Comparison of ENCODE assay signal across 9 mouse cellular contexts in genomic region chrX:106017102-106017501, GRCm38 (mm10). TPM values are rescaled to one million over a fixed set of nuclear protein-coding genes. Genes with fewer than 3 reads are reported as not detected.
DNase-seq lines count a peak whose midpoint lies in the region; ATAC-seq and TF ChIP-seq lines count a peak whose summit lies in the region.
"Had no signal": no experiment of that assay in that cellular context is flagged by ENCODE, and none has a peak within 500 bp of the region (broad histone marks: within the 10 kb centered on the region; RNA-seq: fewer than 3 reads in every experiment).

No protein-coding gene starts in this region.

- ATAC-seq in lung, embryonic 16.5 days (ENCODE audit: low read depth), result no peak
- ATAC-seq in limb, embryonic 14.5 days (ENCODE audit: low FRiP score, low read depth), result no peak
- ATAC-seq in stomach, postnatal 0 days (ENCODE audit: low FRiP score, low TSS enrichment), result no peak

- no peaks in the 10 kb centered on the region for H3K27me3 ChIP-seq in lung, embryonic 16.5 days (ENCODE audit: control insufficient read depth, insufficient read depth, low read depth, low read length)
- no peaks in the 10 kb centered on the region for H3K27me3 ChIP-seq in limb, embryonic 14.5 days (ENCODE audit: control insufficient read depth, insufficient read depth, low read length)
- H3K27me3 ChIP-seq in stomach, postnatal 0 days (ENCODE audit: control insufficient read depth, insufficient read depth, low read length), result no peaks in the 10 kb centered on the region

- H3K4me2 ChIP-seq in lung, embryonic 16.5 days (ENCODE audit: low read depth, low read length), result peak overlapping the region; percentile 31; the same call in 1 of the 2 replicates
- H3K4me2 ChIP-seq in limb, embryonic 14.5 days (replicated peaks; ENCODE audit: low read depth, low read length, severe bottlenecking), result peak overlapping the region; percentile 43; the same call in 1 of the 2 replicates
- H3K4me2 ChIP-seq in stomach, postnatal 0 days (replicated peaks; ENCODE audit: low read depth), result no peak overlapping the region

- WGBS in lung, embryonic 16.5 days, result 77% methylated on average over 3 of the region's 3 CpGs
- 79% methylated on average over 3 of the region's 3 CpGs for WGBS in lung, adult 2 months
- 81% methylated on average over 3 of the region's 3 CpGs for WGBS in limb, embryonic 14.5 days
- WGBS in stomach, postnatal 0 days, result 73% methylated on average over 3 of the region's 3 CpGs

- peak overlapping the region; percentile 74 for H3K4me3 ChIP-seq in gastrocnemius, adult 2 months
- H3K4me3 ChIP-seq in lung, embryonic 16.5 days (ENCODE audit: low read length), result no peak overlapping the region
- no peak overlapping the region for H3K4me3 ChIP-seq in lung, adult 2 months (replicated peaks; ENCODE audit: extremely low read depth, low read depth, low read length)
- peak overlapping the region; percentile 53; the same call in 1 of the 2 replicates for H3K4me3 ChIP-seq in limb, embryonic 14.5 days (replicated peaks; ENCODE audit: low read length)
- H3K4me3 ChIP-seq in stomach, postnatal 0 days (ENCODE audit: low read depth, low read length), result no peak overlapping the region

- H3K9me3 ChIP-seq in lung, embryonic 16.5 days (ENCODE audit: control insufficient read depth, low read length), result no peaks in the 10 kb centered on the region
- no peaks in the 10 kb centered on the region for H3K9me3 ChIP-seq in limb, embryonic 14.5 days (ENCODE audit: control insufficient read depth, low read length)
- H3K9me3 ChIP-seq in stomach, postnatal 0 days (ENCODE audit: control insufficient read depth, low read length), result no peaks in the 10 kb centered on the region

- H3K4me1 ChIP-seq in lung, embryonic 16.5 days (replicated peaks; ENCODE audit: control insufficient read depth, insufficient read depth, low read length), result peaks cover 3% of the 10 kb centered on the region; the same call in 1 of the 2 replicates
- no peaks in the 10 kb centered on the region for H3K4me1 ChIP-seq in lung, adult 2 months (ENCODE audit: control insufficient read depth, insufficient read depth, low read length)
- H3K4me1 ChIP-seq in limb, embryonic 14.5 days (ENCODE audit: control insufficient read depth, insufficient read depth, low read length), result no peaks in the 10 kb centered on the region
- H3K4me1 ChIP-seq in stomach, postnatal 0 days (replicated peaks; ENCODE audit: control insufficient read depth, insufficient read depth), result no peaks in the 10 kb centered on the region

- H3K9ac ChIP-seq in lung, embryonic 16.5 days (ENCODE audit: low read length), result no peak overlapping the region
- no peak overlapping the region for H3K9ac ChIP-seq in limb, embryonic 14.5 days (ENCODE audit: low read depth, low read length, severe bottlenecking)
- 0 out of 2 replicates have a peak overlapping the region, but pooled peaks have one; percentile 23 for H3K9ac ChIP-seq in stomach, postnatal 0 days (ENCODE audit: low read length)

- no peak for TF ChIP-seq CTCF in gastrocnemius, adult 2 months (IDR thresholded peaks at IDR 0.05)
- TF ChIP-seq CTCF in lung, adult 2 months (IDR thresholded peaks at IDR 0.05; ENCODE audit: insufficient read depth, low read length), result no peak
- TF ChIP-seq CTCF in stomach, postnatal 0 days (IDR thresholded peaks at IDR 0.05; ENCODE audit: low read depth), result no peak

- no peak for TF ChIP-seq POLR2A in lung, adult 2 months (IDR thresholded peaks at IDR 0.05; ENCODE audit: borderline replicate concordance, extremely low read depth, low read depth, low read length)
- no peak for TF ChIP-seq POLR2A in limb, embryonic 14.5 days (IDR thresholded peaks at IDR 0.05; ENCODE audit: borderline replicate concordance, extremely low read depth, insufficient read depth, insufficient read length)

- H3K27ac ChIP-seq in gastrocnemius, adult 2 months, result peak overlapping the region; percentile 93
- no peak overlapping the region for H3K27ac ChIP-seq in lung, embryonic 16.5 days (ENCODE audit: low read length)
- H3K27ac ChIP-seq in limb, embryonic 14.5 days (replicated peaks; ENCODE audit: low read depth, low read length), result no peak overlapping the region
- H3K27ac ChIP-seq in stomach, postnatal 0 days (replicated peaks), result no peak overlapping the region

- no peak for DNase-seq in gastrocnemius, adult 2 months
- no peak for DNase-seq in gastrocnemius, adult 18-20 months (ENCODE audit: low spot score)
- DNase-seq in lung, adult 2 months, result no peak
- no peak for DNase-seq in limb, embryonic 14.5 days (ENCODE audit: low spot score)
- peak; percentile 13 for DNase-seq in stomach, postnatal 0 days (ENCODE audit: low spot score)
- DNase-seq in Muller cell, postnatal 12 days (ENCODE audit: inconsistent ontology term), result no peak
- DNase-seq in layer of hippocampus, adult 18-20 months (ENCODE audit: low spot score in 2 of 2), result no peak
- DNase-seq: adrenal gland, postnatal 14 days had no signal

- H3K36me3 ChIP-seq in lung, embryonic 16.5 days (ENCODE audit: control insufficient read depth, insufficient read depth, low read length), result no peaks in the 10 kb centered on the region
- H3K36me3 ChIP-seq in limb, embryonic 14.5 days (ENCODE audit: control insufficient read depth, insufficient read depth, low read length), result peaks cover 24% of the 10 kb centered on the region; the same call in 1 of the 2 replicates
- H3K36me3 ChIP-seq in stomach, postnatal 0 days (ENCODE audit: control insufficient read depth, insufficient read depth, low read length), result no peaks in the 10 kb centered on the region

- intact Hi-C loops in gastrocnemius, adult 2 months (cut with DNase I), result no loop called here

- TF ChIP-seq EP300 in stomach, postnatal 0 days (optimal IDR thresholded peaks at IDR 0.05), result no peak

RNA-seq across cellular contexts. Expression of gene Cox7b, which starts 1.6 kb away (rescaled TPM):
- total RNA-seq in gastrocnemius, adult 2 months (2021), result 1,000 to 10,000 TPM in 1 of 2 experiments, 100 to 1,000 TPM in 1; 806 to 1,137 TPM
- 100 to 1,000 TPM; 834 to 889 TPM for total RNA-seq in gastrocnemius, adult 18-20 months (2021)
- 347 and 357 TPM in 2 replicates for polyA plus RNA-seq in lung, embryonic 16.5 days (2015; fragmentation: Nextera tagmentation; extraction: Ambion mirVana)
- polyA plus RNA-seq in lung, adult 2 months (2012; rRNA removed), result 42.6 and 60.5 TPM in 2 replicates
- polyA plus RNA-seq in limb, embryonic 14.5 days (2012; rRNA removed), result 241 and 276 TPM in 2 replicates
- 371 and 402 TPM in 2 replicates for polyA plus RNA-seq in limb, embryonic 14.5 days (2014; fragmentation: Nextera tagmentation; extraction: Ambion mirVana)
- 559 and 583 TPM in 2 replicates for polyA plus RNA-seq in stomach, postnatal 0 days (2015; fragmentation: Nextera tagmentation; extraction: Ambion mirVana)
- 100 to 1,000 TPM; 283 to 286 TPM for total RNA-seq in layer of hippocampus, adult 18-20 months (2021)

RNA-seq across cellular contexts. Expression of gene Magt1, which starts 5.4 kb away (rescaled TPM):
- total RNA-seq in gastrocnemius, adult 2 months (2021), result 10 to 100 TPM; 29.4 to 33.3 TPM
- 10 to 100 TPM; 26.5 to 27.0 TPM for total RNA-seq in gastrocnemius, adult 18-20 months (2021)
- 66.9 and 67.0 TPM in 2 replicates for polyA plus RNA-seq in lung, embryonic 16.5 days (2015; fragmentation: Nextera tagmentation; extraction: Ambion mirVana)
- 4.5 and 7.9 TPM in 2 replicates for polyA plus RNA-seq in lung, adult 2 months (2012; rRNA removed)
- polyA plus RNA-seq in limb, embryonic 14.5 days (2012; rRNA removed), result 24.3 and 26.8 TPM in 2 replicates
- 55.3 and 60.1 TPM in 2 replicates for polyA plus RNA-seq in limb, embryonic 14.5 days (2014; fragmentation: Nextera tagmentation; extraction: Ambion mirVana)
- polyA plus RNA-seq in stomach, postnatal 0 days (2015; fragmentation: Nextera tagmentation; extraction: Ambion mirVana), result 43.7 and 45.3 TPM in 2 replicates
- 10 to 100 TPM; 13.9 to 15.8 TPM for total RNA-seq in layer of hippocampus, adult 18-20 months (2021)

RNA-seq across cellular contexts. Expression of gene Atp7a, which starts 10.0 kb away (rescaled TPM):
- total RNA-seq in gastrocnemius, adult 2 months (2021), result 1 to 10 TPM; 8.1 to 8.7 TPM
- total RNA-seq in gastrocnemius, adult 18-20 months (2021), result 1 to 10 TPM; 7.2 to 7.5 TPM
- 26.7 and 27.9 TPM in 2 replicates for polyA plus RNA-seq in lung, embryonic 16.5 days (2015; fragmentation: Nextera tagmentation; extraction: Ambion mirVana)
- polyA plus RNA-seq in lung, adult 2 months (2012; rRNA removed), result 5.4 and 7.9 TPM in 2 replicates
- 10.3 and 10.7 TPM in 2 replicates for polyA plus RNA-seq in limb, embryonic 14.5 days (2012; rRNA removed)
- 30.0 and 34.6 TPM in 2 replicates for polyA plus RNA-seq in limb, embryonic 14.5 days (2014; fragmentation: Nextera tagmentation; extraction: Ambion mirVana)
- 11.4 and 11.6 TPM in 2 replicates for polyA plus RNA-seq in stomach, postnatal 0 days (2015; fragmentation: Nextera tagmentation; extraction: Ambion mirVana)
- 1 to 10 TPM; 6.8 to 7.8 TPM for total RNA-seq in layer of hippocampus, adult 18-20 months (2021)

Comparison
In these comparisons a context has a peak if more than half of its experiments do, and no peak if none do; other contexts are left out.
1. H3K4me3 ChIP-seq: peak in gastrocnemius, adult 2 months (single experiment) and limb, embryonic 14.5 days (single experiment); none in lung, embryonic 16.5 days (single experiment), lung, adult 2 months (single experiment) and stomach, postnatal 0 days (single experiment).